Mouse (Mus musculus) layer of hippocampus, postnatal 14 days (tissue): ENCODE measurements around the gene Vcl. TPM values are rescaled to one million over a fixed set of nuclear protein-coding genes. Genes with fewer than 3 reads are reported as not detected.

Source experiments
- DNase-seq, 2 experiments: peaks; one replicate each; pipeline ENCODE4 v3.0.0; 2021 to 2022; ENCODE audit warnings: low spot score in 2 of 2, mixed read lengths in 1 of 2
- total RNA-seq, 2 experiments: library from RNA; stranded (reverse); gene quantifications; 2 replicates each; pipeline ENCODE4 v1.2.3; 2021

The Vcl gene
- total RNA-seq, 2 experiments from 2014 or later: 36.6 to 42.6 TPM

DNA sequence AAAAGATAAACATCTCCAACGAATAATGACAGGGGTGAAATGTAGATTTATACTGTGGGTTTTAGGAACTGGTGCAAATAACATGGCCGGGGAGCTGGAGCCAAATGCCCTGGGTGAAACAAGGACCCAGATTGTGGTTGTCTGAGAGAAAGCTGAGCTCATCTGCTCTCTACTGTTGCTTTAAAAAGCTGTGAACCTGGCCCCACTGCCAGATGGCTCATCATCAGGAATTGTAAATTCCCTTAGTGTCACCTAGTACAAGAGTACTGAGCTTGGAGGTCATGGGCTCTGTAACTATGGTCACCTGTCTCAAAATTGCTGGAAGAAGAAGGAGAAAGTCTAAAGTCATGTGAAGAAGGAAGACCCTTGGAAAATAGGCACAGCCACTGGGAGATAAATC is 129.8 kb downstream of the Vcl start:
- DNase-seq: no peak

DNA sequence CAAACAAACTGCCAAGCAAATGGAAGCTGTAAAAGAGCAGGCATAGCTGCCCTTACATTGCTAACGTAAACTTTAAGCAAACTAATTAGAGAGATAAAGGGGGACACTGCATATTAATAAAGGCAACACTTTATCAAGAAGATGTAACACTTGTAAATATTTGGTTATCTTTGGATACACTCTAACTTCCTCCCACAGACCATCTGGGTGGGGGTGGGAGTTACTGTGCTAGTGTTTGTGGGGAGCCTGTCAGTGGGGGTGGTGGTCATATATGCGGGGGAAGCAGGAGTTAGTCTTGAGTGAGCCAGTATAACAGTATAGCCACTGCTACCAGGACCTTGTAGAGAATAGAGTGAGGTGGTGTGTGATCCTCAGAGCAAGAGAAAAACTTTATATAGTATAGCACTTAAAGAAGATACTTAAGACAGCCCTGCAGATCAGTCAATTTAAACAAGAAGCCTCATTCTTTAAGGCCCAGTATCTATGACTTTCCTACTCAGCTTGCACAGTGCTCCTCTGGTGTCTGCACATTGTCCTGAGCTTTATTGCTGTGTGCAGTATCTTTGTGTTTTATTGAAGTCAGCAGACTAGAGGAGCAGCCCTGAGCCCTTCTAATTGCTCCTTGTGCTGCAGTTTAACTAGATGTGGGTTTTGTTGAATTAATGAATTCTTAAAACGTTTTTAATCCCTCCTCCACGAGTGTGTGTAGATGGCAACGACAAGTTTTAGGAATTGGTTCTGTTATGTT is 133.7 kb downstream of the Vcl start:
- DNase-seq: no peak

DNA sequence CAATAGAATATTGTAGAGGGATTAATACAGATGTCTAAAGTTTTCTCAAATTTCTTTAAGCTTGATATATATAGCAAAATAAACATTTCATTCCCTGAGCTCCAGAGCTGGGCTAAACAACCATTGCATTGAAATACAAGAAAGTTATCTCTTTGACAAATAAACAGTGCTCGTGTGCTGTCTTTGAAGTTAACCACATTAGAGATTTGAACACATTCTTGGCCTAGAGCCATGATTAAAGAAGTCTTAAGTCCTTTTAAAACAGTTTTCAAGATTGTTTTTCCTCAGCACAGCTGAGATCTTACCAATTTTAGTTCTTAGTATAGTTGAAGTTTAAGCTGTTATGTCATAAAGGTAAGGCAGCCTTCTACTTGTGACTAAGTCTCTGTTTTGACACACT is 135.1 kb downstream of the Vcl start:
- no peak for DNase-seq

DNA sequence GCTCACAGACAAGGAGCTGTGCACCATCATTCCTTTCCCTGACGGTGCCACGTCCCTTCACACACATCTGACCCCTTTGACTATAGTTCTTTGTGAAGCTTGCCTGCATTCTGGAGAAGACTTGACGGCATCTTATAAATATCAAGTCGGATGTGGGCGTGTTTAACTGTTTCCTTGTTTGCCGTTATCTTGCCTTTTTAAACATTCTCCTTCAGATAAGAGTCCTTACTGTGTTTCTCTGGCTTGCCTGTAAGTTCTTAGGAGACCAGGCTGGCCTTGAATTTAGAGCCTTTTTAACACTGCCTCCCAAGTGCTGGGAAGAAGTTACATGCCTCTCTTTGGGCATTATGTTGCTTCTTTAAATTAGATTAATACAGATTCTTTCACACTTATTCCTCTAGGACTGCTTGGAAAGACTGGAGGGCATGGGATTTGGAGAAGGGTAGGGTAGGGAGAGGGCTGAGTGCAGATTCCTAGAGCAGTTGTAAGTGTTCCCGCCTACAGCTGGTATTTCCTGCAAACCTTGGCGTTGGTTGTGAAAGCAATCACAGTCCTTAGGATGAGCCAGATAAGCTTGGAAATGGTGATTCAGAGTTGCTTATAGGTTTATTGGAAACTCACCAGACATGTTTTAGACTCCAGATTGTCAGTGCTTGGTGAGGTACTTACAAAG is 136.4 kb downstream of the Vcl start:
- no peak for DNase-seq

DNA sequence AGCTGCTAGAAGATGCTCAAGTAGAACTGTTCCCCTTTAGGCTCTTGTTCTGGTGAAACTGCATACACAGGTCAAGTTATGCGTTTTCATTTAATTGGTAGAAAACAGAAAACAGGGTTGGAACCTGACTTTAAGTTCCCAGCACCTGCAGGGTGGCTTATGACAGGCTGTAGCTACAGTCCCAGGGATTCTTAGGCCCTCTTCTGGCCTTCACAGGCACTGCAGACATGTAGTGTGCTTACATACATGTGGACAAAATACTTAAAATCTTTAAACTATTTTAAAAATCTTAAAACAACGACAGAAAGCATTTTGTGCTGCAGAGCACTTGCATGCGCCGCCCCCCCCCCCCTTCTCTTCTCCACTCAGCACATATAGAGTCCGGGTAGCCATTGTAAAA is 140.4 kb downstream of the Vcl start:
- DNase-seq: no peak

DNA sequence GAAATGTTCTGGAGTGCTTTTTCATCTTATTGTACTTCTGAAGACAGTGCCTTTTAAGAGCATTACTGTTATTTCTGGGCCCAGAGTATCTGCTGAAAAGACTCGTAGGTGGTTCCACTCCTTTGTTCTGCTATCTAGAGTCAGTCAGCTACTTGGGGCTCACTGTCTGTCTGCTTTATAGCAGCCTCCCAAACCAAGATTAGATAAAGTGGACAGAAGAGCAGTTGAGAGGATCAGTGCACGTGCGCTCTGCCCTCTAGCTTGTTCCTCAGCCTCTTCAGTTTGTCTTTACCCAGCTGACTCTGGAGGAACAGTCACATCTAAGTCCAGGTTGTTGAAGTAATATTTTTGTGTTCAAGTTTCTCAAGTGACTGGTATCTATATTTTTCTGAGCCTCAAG is 144.8 kb downstream of the Vcl start:
- DNase-seq: no peak

DNA sequence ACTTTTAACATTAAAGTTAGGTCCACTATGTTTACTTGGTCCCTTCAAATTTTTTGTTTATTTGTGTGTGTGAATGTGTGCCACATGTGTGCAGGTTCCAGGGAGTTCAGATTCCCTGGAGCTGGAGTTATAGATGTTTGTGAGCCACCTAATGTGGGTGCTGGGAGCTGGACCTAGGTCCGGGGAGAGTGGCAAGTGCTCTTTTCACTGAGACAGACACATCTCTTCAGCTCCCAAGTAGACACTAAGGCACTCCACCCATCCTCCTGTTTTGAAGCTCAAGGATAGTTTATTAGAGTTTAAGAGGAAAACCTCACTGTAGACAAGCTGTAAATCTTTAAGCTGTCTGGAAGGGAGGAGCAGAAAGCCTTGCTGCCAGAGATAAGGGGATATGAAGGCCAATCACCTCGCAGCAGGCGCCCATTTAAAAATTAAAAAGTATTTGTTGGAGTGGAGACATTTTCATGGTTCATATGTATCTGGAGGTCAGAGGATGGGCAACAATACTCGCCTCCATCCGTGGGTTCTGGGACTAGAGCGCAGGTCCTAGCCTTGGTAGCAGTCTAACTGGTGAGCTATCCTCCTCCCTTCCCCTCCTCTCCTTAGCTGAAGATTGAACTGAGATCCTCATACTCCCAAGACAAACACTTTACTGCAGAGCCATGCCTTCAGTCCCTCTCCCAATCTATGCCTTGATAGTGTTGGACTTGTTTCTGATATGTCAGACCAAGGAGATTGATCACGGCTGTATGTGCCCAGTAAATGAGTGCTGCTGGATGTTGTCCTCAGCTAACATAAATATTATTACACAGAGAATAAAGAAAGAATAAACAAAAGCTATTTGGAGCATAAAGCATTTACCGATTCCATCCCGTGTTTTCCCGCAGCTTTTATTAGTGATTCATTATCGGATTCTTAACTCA is 145.5 kb downstream of the Vcl start:
- DNase-seq: no peak

DNA sequence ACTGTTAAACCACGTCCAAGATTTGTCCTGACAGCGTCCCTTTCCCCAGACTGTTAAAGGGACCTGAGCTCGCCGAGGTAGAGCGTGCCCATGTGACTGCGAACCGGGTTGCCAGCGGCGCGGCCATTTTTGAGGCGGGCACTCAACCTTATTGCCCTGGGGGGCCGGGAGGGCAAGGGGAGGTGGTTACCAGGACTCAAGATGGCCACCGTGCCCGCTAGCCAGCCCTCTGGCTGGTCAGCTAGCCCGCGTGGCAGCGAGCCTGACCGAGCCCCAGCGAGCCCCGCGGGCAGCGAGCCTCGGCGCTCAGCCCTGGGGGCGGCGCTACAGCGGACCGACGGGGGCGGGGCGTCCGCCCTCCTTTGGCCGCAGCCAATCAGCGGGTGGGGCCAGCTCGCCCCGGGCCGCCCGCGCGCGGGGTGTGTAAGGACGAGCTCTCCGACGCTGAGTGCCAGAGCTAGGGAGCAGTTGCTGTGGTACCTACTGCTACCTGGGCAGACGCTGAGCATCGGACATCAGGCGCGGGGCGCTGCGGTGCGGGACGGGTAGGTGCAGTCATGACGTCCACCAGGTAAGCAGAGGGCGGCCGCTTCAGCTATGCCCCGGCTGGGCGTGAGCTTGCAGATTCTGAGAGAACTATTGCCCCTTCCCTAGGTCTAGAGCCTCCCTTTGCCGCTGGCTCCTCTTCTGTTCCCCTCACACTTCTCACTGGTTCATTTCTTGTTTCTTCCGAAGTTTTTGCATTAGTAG is 146.7 kb downstream of the Vcl start:
- peak; percentile 85 to 88 for DNase-seq

DNA sequence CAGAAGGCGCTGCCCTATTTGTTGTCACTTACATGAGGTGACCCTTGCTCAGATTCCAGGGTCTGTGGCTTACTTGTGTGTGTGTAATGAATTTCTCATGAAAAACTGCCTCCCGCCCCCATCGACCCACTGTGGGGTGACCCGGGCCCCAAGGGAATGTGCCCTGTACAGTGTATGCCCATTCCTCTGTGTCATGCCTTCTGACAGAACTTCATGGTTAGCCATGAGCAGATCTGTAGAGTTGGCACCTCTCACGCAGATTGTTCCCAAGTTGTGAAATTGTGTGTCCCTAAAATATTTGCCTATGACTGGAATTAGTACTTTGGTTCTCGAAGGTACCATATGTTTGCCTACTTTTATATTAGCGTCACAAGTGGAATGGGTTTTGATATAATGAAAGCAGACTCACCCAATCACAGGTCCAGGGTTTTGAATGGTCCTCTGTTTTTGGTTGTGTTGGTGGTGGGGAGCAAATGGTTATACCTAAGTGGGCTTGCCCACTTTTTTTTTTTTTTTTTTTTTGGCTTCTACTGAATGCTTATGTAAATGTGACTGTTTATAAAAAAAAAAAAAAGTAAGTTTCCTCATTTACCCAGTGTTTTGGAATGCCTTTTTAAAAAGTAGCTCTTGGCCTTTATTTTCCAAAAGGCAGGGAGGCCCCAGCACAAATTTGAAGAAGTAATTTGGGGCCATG is 147.4 kb downstream of the Vcl start:
- no peak for DNase-seq

DNA sequence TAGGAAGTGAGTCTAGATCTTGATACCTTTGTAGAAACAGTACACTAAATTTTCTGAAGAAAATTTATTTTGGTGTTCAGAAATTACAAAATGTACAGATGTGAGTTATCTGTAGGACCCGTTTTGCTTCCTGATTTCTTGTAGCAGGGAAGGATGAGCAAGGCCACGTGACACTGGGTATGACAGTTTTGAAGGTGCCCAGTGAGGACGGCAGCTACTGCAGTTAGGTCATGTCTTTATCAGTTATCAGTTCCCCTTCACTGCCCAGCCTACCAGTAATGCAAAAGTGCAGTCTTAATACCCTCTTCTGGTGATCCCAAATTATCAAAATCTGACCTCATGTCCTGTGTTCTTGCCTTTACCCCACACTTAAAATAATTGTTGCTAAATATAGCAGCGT is 148.7 kb downstream of the Vcl start:
- DNase-seq: no peak

DNA sequence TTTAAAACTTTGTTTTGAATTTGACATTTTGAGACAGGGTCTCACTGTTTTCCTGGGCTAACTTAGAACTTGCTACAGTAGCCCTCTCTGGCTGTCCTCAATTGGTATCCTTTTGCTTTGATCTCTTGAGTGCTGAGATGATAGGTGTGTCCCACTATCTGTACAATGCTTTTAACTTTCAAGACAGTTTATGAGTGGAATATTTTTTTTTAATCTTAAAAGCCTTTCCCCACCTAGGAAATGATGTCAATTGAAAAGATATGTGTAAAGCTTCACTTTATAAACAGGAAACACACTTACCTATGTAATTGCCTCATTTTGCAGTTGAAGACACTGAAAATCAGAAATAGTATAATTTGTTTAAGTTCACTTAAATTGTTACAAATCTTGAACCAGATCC is 149.3 kb downstream of the Vcl start:
- no peak for DNase-seq

DNA sequence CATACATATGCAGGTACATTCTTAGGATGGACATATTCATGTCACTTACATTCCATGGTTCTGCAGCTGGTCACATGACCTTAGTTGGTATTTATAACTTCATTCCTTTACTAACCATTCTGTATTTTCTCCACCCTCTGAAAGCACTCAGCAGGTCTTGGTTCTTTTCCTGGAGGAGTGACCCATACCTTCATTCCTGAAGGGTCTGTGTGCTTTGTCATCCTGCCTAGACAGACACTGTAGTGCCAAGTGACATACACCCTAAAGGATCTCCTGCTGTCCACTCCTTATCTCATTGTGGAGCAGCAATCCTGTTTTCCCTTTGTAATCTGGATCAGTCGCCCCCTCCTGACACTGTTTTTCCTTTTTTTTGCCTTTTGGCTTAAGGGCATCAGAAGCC is 153.6 kb downstream of the Vcl start:
- DNase-seq: no peak

Other genes with a start within 250 kb of the Vcl start
- gene Fut11, start 234.4 kb upstream of the Vcl start, total RNA-seq: 10 to 100 TPM; 18.2 to 18.5 TPM
- gene Chchd1, start 226.4 kb upstream of the Vcl start, total RNA-seq: 10 to 100 TPM; 48.4 to 51.8 TPM
- 100 to 1,000 TPM; 142 to 161 TPM for gene Zswim8, start 221.8 kb upstream of the Vcl start, total RNA-seq
- gene Ndst2, start 194.8 kb upstream of the Vcl start, total RNA-seq: 10 to 100 TPM; 14.3 to 18.1 TPM
- gene Camk2g, start 135.3 kb upstream of the Vcl start, total RNA-seq: 100 to 1,000 TPM; 186 to 188 TPM
- 1 to 10 TPM; 3.7 to 4.6 TPM for gene Plau, start 92.7 kb upstream of the Vcl start, total RNA-seq
- gene Ap3m1, start 123.1 kb downstream of the Vcl start, total RNA-seq: 10 to 100 TPM; 82.1 to 84.3 TPM
- 10 to 100 TPM; 67.5 to 69.7 TPM for gene Adk, start 123.2 kb downstream of the Vcl start, total RNA-seq